Mouse (Mus musculus) olfactory bulb, adult 2 months (tissue): ENCODE data around the gene Asic2.

ENCODE experiments used
- CTCF ChIP-seq: fragments of 200-500 bp; IDR thresholded peaks from 2 replicates; pipeline ENCODE4 v1.5.1; 2012; ENCODE audit warnings: low read depth, mild to moderate bottlenecking, low read length, moderate library complexity; ENCODE audit not compliant: insufficient read depth
- POLR2A ChIP-seq: fragments of 200-500 bp; IDR thresholded peaks from 2 replicates; pipeline ENCODE4 v1.6.1; 2012; ENCODE audit warnings: mild to moderate bottlenecking, low read depth, low read length, moderate library complexity; ENCODE audit not compliant: insufficient read depth

GRCm38 (mm10) chr11:81331977-81332376 is 636.3 kb downstream of the Asic2 start:
- no peak for TF ChIP-seq CTCF
- no peak for TF ChIP-seq POLR2A
